Mouse (Mus musculus): ENCODE measurements around the gene Qrich1.
A peak's percentile ranks its signal among the peaks of the same experiment; 100 is the strongest.

Gene Qrich1

DNA sequence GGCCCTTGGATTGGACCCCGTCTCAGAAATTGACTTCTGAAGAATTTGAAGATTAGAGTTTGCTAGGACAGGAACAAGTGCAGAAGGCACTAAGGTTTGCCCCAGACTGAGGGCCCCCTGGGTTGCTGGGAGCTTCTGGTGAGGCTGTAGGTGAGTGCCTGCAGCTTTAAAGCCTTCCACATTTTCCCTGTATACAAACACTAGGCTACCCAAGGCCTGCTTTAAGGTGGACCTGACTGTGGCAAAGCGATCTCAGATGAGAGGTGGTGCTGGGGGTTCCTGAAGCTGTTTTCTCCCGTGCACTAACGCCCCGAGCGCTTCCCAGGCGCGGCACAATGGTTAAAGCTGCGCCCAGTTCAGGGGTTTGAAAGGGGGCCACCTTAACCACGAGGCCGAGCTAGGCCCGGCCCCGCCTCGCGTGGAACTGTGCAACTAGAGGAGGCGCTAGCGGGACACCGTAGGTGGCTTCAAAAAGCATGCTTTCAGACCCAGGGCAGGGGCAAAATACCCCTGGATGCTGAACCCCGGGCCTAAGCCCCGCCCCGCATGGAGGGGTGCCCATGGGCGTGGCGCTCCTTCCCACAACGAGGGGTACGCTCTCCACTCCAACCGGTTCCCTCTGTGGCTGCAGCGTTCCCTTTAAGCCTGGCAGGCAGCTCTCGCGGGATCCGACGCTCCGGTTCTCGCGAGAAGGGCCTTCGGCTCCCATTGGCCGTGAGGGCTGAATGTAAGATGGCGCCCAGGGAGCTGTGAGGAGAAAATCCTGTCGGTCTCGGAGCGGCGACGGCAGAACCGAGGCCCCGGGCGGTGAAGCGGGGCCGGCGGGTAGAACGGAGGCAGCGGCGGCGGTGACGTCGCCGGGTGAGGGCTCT is at the start of gene Qrich1:
Gene Qrich1 (plus strand): TSS at position 427 of the 872 bp plus-strand sequence.
- peak; percentile 90 for DNase-seq (ENCODE audit: low spot score)

DNA sequence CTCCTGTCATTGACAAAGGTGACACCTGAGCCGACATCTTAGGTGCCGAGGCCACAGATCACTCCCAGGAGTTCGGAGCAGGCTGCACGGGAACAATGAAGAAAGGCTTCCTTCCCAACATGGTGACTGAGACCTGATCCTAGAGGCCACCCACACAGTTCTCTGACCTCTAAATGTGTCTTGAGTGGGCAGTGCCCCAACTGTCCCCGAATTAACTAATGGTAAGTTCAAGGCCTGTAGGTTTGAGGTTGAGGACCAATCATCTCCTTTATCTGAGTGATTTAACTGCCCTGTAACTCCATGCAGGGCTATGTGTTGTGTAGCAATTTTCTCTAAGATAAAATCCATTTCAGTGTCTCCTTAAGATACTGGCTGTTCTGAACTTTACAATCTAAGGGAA is 47.2 kb upstream of the Qrich1 start:
- DNase-seq (ENCODE audit: low spot score): no peak

DNA sequence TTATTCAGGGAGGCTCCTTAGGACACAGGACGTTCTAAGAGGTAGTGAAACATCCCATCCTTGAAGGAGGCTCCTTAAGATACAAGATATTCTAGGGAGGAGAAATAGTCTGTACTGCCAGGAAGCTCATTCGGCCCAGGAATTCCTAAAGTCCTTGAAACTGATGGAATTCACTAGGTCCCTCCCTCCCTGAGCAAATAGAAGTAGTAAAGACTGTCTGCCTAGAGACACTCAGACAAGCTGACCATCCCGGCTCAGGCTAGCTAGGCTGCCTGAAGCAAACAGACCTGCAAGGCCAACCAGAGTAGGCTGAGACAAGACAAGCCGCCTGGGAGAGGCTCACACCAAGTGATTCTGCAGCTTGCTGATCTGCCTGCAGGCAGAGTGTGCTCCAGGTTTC is 46.8 kb upstream of the Qrich1 start:
- no peak for DNase-seq (ENCODE audit: low spot score)

GRCm38 (mm10) chr9:108474528-108474927 is 42.1 kb upstream of the Qrich1 start:
- DNase-seq (ENCODE audit: low spot score): no peak

DNA sequence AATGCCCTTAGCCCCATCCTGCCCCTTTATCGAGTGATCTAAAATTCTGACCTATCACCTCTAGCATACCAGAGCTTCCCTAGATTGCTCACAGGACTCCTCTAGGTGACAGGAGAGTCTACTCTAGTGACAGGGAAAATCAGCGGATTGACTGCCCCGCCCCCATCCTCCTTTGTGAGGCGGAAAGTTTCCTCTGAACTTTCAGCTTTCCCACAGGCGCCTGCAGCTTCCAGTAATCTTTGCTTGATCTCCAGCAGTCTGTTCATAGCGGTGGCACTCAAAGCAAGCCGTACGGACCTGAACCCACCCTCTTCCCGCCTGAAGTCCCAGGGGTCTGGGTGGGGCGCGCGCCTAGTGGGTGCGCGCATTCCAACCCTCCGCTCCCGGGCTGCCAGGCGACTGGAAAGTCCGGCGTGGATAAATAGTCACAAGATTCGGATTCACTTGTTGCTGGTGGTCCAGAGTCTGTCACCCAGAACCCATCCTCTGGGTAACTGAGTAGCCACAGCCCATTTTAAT is 37.9 kb upstream of the Qrich1 start:
- DNase-seq (ENCODE audit: low spot score): peak; percentile 78

DNA sequence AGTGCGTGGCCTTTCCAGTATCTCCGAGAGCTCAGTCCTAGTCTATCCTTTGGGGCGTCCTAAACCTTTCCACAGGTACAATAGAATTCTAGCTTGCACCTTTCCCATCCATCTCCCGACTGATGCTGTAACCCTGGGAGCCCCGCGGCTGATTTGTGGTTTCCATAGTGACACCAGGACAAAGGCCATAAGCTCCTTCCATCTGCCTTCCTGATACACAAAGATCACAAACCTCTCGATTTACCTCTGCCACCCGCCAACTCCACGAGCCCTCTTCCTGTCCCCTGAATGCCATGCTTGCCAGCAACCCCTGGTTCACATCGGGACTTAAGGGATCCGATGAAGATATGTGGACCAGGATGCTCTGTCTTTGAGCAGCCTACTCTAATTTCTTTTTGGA is 37.4 kb upstream of the Qrich1 start:
- no peak for DNase-seq (ENCODE audit: low spot score)

- DNase-seq (ENCODE audit: low spot score): peak; percentile 50
Observed at GRCm38 (mm10) chr9:108479721-108480351, 36.8 kb upstream of the Qrich1 start, which contains the start of gene Lamb2. TSS of gene Lamb2 (plus strand) at chr9:108479736.

GRCm38 (mm10) chr9:108480813-108481519 is 35.6 kb upstream of the Qrich1 start:
- no peak for DNase-seq (ENCODE audit: low spot score)

DNA sequence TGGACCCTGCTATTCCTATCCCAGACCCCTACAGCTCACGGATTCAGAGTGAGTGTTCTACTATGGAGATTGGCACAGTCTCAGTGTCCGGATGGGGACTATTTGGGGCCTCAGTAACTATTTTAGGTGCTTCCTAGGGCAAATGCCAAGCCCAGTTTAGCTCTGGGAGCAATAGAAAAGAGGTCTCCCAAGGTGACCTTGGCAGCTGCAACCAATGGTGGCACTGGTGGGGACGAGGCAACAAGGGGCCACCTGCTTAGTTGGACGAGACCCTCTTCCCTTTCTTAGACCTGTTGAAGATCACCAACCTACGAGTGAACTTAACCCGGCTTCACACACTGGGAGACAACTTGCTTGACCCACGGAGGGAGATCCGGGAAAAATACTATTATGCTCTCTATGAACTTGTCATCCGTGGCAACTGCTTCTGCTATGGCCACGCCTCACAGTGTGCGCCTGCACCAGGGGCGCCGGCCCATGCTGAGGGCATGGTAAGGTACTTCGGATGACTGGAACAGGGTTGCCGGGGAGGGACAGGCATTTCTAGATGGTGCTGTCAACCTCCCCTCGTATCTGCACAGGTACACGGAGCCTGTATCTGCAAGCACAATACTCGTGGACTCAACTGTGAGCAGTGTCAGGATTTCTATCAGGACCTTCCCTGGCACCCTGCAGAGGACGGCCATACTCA is 34.9 kb upstream of the Qrich1 start:
- DNase-seq (ENCODE audit: low spot score): no peak

DNA sequence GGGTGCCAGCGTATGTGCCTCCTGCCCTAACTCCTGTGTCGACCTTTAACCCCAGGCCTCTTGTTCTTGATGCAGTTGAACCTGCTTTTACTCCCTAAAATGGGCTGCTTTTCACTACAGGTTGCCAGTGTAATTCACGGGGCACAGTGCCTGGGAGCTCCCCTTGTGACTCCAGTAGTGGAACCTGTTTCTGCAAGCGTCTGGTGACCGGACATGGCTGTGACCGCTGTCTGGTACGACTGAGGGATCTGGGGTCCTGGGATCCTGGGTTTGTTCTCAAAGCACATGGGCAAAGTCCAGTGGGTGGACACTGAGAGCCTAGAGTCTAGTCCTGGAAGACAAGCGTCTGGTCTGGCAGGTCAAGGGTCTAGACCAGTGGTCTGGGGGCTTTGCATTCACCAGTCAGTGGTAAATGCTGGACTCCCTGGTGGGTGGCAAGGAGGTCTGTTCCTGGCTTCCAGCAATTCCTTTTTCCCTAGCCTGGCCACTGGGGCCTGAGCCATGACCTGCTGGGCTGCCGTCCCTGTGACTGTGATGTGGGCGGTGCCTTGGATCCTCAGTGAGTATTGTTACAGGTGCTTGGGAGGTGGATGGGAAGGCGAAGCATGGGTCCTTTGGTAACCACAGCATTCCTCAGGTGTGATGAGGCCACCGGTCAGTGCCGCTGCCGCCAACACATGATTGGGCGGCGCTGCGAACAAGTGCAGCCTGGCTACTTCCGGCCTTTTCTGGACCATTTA is 33.4 kb upstream of the Qrich1 start:
- no peak for DNase-seq (ENCODE audit: low spot score)

DNA sequence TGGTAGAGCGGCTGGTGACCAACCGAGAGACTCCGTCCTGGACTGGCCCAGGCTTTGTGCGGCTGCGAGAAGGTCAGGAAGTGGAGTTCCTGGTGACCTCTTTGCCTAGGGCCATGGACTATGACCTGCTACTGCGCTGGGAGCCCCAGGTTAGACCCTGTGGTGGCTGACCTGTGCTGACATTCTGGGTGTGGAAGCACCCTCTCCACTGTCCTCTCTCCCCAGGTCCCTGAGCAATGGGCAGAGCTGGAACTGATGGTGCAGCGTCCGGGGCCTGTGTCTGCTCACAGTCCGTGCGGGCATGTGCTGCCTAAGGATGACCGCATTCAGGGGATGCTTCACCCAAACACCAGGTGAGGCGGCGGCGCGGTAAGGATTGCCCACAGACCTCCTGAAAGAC is 32.6 kb upstream of the Qrich1 start:
- no peak for DNase-seq (ENCODE audit: low spot score)

DNA sequence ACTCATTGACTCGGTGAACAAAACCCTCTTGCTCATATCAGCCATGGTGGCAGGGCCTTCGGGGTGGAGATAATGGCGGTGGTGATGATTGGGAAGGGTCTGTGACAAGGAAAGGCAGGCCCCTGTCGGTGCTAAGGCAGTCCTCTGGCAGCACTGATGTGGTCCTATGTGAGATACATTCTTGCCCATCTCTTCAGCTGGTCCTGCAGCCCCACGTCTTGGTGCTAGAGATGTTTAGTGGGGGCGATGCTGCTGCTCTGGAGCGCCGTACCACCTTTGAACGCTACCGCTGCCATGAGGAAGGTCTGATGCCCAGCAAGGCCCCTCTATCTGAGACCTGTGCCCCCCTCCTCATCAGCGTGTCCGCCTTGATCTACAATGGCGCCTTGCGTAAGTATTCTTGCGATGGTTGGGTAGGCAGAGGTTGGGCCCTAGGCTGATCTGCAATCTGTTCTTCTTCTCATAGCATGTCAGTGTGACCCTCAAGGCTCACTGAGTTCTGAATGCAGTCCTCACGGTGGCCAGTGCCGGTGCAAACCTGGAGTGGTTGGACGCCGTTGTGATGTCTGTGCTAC is 31.2 kb upstream of the Qrich1 start:
- no peak for DNase-seq (ENCODE audit: low spot score)

DNA sequence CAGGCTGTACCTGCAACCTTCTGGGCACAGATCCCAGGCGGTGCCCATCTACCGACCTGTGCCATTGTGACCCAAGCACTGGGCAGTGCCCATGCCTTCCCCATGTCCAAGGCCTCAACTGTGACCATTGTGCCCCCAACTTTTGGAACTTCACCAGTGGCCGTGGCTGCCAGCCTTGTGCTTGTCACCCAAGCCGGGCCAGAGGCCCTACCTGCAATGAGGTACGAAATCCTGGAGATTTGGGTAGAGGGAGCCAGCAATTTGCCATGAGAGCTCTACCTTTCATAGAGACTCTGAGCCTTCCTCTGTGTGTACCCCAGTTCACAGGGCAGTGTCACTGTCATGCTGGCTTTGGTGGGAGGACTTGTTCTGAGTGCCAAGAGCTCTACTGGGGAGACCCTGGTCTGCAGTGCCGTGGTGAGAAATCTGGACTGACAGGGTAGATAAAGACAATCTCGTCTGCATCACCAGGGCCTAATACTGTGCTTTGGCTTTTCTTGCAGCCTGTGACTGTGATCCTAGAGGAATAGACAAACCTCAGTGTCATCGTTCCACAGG is 29.6 kb upstream of the Qrich1 start:
- no peak for DNase-seq (ENCODE audit: low spot score)

GRCm38 (mm10) chr9:108488403-108488802 is 28.2 kb upstream of the Qrich1 start:
- no peak for DNase-seq (ENCODE audit: low spot score)

DNA sequence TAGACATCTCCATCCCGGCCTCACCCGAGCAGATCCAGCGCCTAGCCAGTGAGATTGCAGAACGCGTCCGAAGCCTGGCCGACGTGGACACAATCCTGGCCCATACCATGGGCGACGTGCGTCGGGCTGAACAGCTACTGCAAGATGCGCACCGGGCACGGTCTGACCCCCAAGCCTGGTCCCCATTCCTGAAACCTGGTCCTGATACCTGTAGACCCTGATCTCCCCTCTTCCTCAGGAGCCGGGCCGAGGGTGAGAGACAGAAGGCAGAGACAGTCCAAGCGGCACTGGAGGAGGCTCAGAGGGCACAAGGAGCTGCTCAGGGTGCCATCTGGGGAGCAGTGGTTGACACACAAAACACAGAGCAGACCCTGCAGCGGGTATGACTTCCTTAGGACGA is 27.4 kb upstream of the Qrich1 start:
- no peak for DNase-seq (ENCODE audit: low spot score)

DNA sequence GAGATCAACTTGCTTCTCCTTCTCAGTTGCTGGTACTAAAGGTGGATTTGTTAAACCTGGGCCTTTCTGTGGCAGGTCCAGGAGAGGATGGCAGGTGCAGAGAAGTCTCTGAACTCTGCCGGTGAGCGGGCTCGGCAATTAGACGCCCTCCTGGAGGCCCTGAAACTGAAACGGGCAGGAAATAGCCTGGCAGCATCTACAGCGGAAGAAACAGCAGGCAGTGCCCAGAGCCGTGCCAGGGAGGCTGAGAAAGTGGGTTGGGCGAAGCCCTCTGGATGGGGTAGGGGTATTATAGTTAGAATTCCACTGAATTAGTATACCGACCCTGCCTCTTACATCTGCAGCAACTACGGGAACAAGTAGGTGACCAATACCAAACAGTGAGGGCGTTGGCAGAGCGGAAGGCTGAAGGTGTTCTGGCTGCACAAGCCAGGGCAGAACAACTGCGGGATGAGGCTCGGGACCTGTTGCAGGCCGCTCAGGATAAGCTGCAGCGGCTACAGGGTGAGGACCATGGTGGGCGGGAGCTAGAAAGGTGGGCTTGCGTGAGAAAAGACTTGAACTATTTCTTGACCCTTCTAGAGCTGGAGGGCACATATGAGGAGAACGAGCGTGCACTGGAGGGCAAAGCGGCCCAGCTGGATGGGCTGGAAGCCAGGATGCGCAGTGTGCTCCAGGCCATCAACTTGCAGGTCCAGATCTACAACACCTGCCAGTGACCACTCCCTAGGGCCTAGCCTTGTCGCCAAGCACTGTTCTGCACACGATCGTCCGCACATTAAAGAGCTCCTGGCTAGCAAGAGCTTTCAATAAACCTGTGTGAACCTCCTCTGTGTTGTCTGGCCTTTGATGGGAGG is 26.7 kb upstream of the Qrich1 start:
- no peak for DNase-seq (ENCODE audit: low spot score)

DNA sequence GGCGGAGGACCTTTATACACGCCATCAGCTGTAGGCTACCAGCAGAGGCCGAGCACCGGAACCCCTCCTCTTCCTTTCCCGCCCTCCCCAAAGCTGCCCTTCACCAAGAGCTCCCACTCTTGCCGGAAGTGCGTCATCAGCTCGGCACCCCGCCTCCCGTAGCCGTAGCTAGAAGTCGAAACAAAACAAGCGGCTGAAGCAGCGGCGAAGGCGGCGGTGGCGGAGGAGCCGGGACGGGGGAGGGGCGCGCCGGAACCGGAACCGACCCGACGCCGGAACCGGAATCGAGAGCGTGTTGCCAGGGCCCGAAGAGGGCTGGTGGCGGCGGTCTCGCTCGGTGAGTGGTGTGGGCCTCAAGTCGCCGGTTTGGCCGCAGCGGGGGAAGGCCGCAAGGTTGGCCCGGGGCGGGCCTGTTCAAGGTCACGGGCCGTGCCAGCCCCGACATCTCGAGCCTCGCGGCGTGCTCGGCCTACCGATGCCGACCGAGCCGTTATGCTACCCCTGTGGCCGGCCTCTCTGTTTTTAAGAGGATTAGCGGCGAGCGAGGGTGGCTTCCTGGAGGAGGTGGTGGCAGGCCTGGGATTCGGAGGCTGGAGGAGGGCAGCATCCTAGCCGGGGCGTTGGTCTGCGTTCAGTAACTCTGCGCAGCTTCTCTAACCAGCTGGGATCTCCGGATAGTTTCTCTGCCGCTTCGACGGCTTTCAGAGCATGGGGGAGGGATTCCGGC is 25.9 kb upstream of the Qrich1 start, which contains the start of gene Usp19:
Gene Usp19 (plus strand): TSS at position 44 of the 727 bp plus-strand sequence.
- peak; percentile 73 for DNase-seq (ENCODE audit: low spot score)

- no peak for DNase-seq (ENCODE audit: low spot score)
Observed at GRCm38 (mm10) chr9:108491286-108491580, 25.4 kb upstream of the Qrich1 start.

All from ovary, postnatal 10 days (tissue).